Mouse (Mus musculus): ENCODE measurements at regions not wholly inside any gene's neighbourhood (a gene's known extent, or its start where the extent isn't known, plus 50 kb on each side); places are given as distances from the start of the nearest gene placed in this dataset.

DNA sequence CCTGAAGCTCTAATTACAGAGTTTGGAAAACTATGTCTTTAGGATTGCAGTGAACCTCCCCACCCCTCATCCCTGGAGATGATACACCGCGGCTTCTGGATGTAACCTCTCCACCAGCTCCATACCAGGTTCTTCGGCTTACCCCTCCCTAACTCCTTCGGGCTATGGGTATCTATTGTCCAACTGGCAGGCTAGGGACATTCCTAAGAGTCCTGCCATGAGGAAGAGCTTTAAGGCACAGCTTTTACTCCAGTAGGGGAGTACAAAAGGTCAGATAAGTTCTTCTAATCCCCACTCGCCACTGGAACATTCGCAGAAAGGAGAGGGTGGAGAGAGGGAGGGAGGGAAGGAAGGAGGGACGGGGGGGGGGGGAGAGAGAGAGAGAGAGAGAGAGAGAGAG, 188.5 kb upstream of the Bcl6 start:
- H3K27me3 ChIP-seq (replicated peaks; ENCODE audit: control insufficient read depth, insufficient read depth, low read length), result no peaks in the 10 kb centered on the region
- H3K27ac ChIP-seq (ENCODE audit: low read depth, low read length), result no peak overlapping the region
- 75% methylated on average over 7 of the region's 7 CpGs for WGBS
- H3K4me2 ChIP-seq (replicated peaks; ENCODE audit: low read depth), result no peak overlapping the region
- no peaks in the 10 kb centered on the region for H3K9me3 ChIP-seq (ENCODE audit: control insufficient read depth)
- no peak for TF ChIP-seq CTCF (IDR thresholded peaks at IDR 0.05; ENCODE audit: low read depth)
- no peaks in the 10 kb centered on the region for H3K4me1 ChIP-seq (replicated peaks; ENCODE audit: control insufficient read depth, insufficient read depth, low read length)
- H3K4me3 ChIP-seq (ENCODE audit: low read depth, low read length), result no peak overlapping the region
- no peak overlapping the region for H3K9ac ChIP-seq (ENCODE audit: low read depth, low read length)
- ATAC-seq, result no peak
- no peaks in the 10 kb centered on the region for H3K36me3 ChIP-seq (ENCODE audit: control insufficient read depth, insufficient read depth)

- no peak overlapping the region for H3K9ac ChIP-seq (ENCODE audit: low read depth, low read length)
- H3K9me3 ChIP-seq (ENCODE audit: control insufficient read depth), result no peaks in the 10 kb centered on the region
- H3K36me3 ChIP-seq (ENCODE audit: control insufficient read depth, insufficient read depth), result no peaks in the 10 kb centered on the region
- H3K27ac ChIP-seq (ENCODE audit: low read depth, low read length), result no peak overlapping the region
- ATAC-seq, result no peak
- H3K4me1 ChIP-seq (replicated peaks; ENCODE audit: control insufficient read depth, insufficient read depth, low read length), result no peaks in the 10 kb centered on the region
- 45% methylated on average over 2 of the region's 2 CpGs for WGBS
- H3K4me3 ChIP-seq (ENCODE audit: low read depth, low read length), result no peak overlapping the region
- H3K4me2 ChIP-seq (replicated peaks; ENCODE audit: low read depth), result no peak overlapping the region
- H3K27me3 ChIP-seq (replicated peaks; ENCODE audit: control insufficient read depth, insufficient read depth, low read length), result no peaks in the 10 kb centered on the region
- TF ChIP-seq CTCF (IDR thresholded peaks at IDR 0.05; ENCODE audit: low read depth), result no peak
Observed at GRCm38 (mm10) chr16:24176057-24176456, 187.4 kb upstream of the Bcl6 start.

DNA sequence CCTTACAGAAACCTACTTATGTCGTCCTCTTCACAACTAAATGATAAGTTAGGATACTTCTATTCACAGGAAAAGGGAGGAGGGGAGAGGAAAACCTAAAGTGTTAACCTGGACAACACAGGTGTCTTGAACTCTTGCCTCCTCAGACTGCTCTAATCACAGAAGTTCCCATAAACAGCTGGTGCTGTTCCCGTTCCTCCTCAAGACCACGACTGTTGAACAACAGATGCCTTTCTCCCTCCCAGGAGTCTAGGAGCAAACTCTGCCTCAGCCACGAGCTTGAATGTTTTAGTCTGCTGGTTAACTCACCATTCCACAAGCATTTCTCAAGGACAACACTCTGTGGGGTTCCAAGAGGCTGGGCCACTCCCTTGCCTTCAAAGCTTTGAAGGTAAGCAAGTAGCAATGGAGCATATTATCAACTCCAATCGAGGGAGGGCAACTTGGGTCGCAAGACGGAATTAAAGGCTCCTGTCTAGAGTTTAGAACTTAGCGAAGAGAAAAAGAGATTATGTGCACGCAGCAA, 186.6 kb upstream of the Bcl6 start:
- no peak overlapping the region for H3K27ac ChIP-seq (ENCODE audit: low read depth, low read length)
- ATAC-seq, result no peak
- H3K9ac ChIP-seq (ENCODE audit: low read depth, low read length), result no peak overlapping the region
- H3K36me3 ChIP-seq (ENCODE audit: control insufficient read depth, insufficient read depth), result no peaks in the 10 kb centered on the region
- H3K27me3 ChIP-seq (replicated peaks; ENCODE audit: control insufficient read depth, insufficient read depth, low read length), result no peaks in the 10 kb centered on the region
- TF ChIP-seq CTCF (IDR thresholded peaks at IDR 0.05; ENCODE audit: low read depth), result no peak
- H3K4me2 ChIP-seq (replicated peaks; ENCODE audit: low read depth), result no peak overlapping the region
- H3K4me1 ChIP-seq (replicated peaks; ENCODE audit: control insufficient read depth, insufficient read depth, low read length), result no peaks in the 10 kb centered on the region
- H3K4me3 ChIP-seq (ENCODE audit: low read depth, low read length), result no peak overlapping the region
- WGBS, result 64% methylated on average over 9 of the region's 9 CpGs
- no peaks in the 10 kb centered on the region for H3K9me3 ChIP-seq (ENCODE audit: control insufficient read depth)

DNA sequence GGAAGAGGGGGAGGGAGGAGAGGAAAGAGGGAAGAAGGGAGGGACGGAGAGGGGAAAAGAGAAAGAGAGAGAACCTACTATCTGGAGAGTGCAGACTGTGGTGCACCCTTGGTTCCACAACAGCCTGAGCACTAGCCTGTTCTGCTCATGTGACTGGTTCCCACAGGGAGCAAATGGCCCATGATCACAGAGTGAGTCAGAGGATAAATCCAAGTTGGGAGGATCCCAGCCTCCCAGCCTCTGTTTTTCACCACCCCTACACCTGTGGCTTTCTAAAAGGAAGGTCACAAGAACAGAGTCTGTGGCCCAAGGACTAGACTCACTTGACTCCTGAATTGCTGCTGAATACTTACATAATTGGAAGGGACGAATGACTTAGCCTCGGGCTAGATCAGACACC, 185.9 kb upstream of the Bcl6 start:
- no peaks in the 10 kb centered on the region for H3K4me1 ChIP-seq (replicated peaks; ENCODE audit: control insufficient read depth, insufficient read depth, low read length)
- no peak overlapping the region for H3K4me2 ChIP-seq (replicated peaks; ENCODE audit: low read depth)
- TF ChIP-seq CTCF (IDR thresholded peaks at IDR 0.05; ENCODE audit: low read depth), result no peak
- WGBS, result 75% methylated on average over 3 of the region's 3 CpGs
- H3K9me3 ChIP-seq (ENCODE audit: control insufficient read depth), result no peaks in the 10 kb centered on the region
- no peak overlapping the region for H3K9ac ChIP-seq (ENCODE audit: low read depth, low read length)
- no peaks in the 10 kb centered on the region for H3K27me3 ChIP-seq (replicated peaks; ENCODE audit: control insufficient read depth, insufficient read depth, low read length)
- ATAC-seq, result no peak
- no peak overlapping the region for H3K4me3 ChIP-seq (ENCODE audit: low read depth, low read length)
- H3K27ac ChIP-seq (ENCODE audit: low read depth, low read length), result no peak overlapping the region
- no peaks in the 10 kb centered on the region for H3K36me3 ChIP-seq (ENCODE audit: control insufficient read depth, insufficient read depth)

GRCm38 (mm10) chr16:24173783-24174518, 185.3 kb upstream of the Bcl6 start:
- no peaks in the 10 kb centered on the region for H3K9me3 ChIP-seq (ENCODE audit: control insufficient read depth)
- no peak overlapping the region for H3K4me3 ChIP-seq (ENCODE audit: low read depth, low read length)
- H3K27ac ChIP-seq (ENCODE audit: low read depth, low read length), result no peak overlapping the region
- no peaks in the 10 kb centered on the region for H3K27me3 ChIP-seq (replicated peaks; ENCODE audit: control insufficient read depth, insufficient read depth, low read length)
- no peaks in the 10 kb centered on the region for H3K4me1 ChIP-seq (replicated peaks; ENCODE audit: control insufficient read depth, insufficient read depth, low read length)
- no peak overlapping the region for H3K9ac ChIP-seq (ENCODE audit: low read depth, low read length)
- no peak for TF ChIP-seq CTCF (IDR thresholded peaks at IDR 0.05; ENCODE audit: low read depth)
- no peak overlapping the region for H3K4me2 ChIP-seq (replicated peaks; ENCODE audit: low read depth)
- no peaks in the 10 kb centered on the region for H3K36me3 ChIP-seq (ENCODE audit: control insufficient read depth, insufficient read depth)
- 88% methylated on average over 5 of the region's 5 CpGs for WGBS
- ATAC-seq, result no peak

DNA sequence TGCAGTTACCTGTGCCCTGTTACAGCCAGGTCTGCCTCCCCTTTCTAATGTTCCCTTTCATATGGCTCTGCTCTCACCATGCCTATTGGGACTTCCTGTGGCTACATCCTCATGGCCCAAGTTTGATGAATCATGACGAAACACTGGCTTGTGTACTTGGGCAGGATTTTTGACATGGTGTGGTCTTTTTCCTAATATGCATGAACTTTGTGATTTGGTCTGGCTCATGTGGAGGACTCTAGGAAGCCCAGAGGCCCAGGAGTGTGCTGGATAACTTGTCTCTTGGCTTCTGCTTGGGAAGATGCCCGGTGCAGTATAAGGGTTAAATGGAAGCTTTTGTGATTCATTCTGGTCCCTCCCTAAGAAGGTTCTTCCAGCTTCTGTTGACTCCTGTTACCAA, 184.0 kb upstream of the Bcl6 start:
- WGBS, result 86% methylated on average over 2 of the region's 2 CpGs
- ATAC-seq, result no peak
- Histone ChIP-seq H3K27ac (ENCODE audit: low read depth, low read length) (no peak overlapping the region), H3K27me3 (replicated peaks; ENCODE audit: control insufficient read depth, insufficient read depth, low read length) (no peaks in the 10 kb centered on the region), H3K4me3 (ENCODE audit: low read depth, low read length) (no peak overlapping the region), H3K9me3 (ENCODE audit: control insufficient read depth) (no peaks in the 10 kb centered on the region), H3K4me2 (replicated peaks; ENCODE audit: low read depth) (no peak overlapping the region), H3K36me3 (ENCODE audit: control insufficient read depth, insufficient read depth) (no peaks in the 10 kb centered on the region), H3K9ac (ENCODE audit: low read depth, low read length) (no peak overlapping the region), H3K4me1 (replicated peaks; ENCODE audit: control insufficient read depth, insufficient read depth, low read length) (no peaks in the 10 kb centered on the region)
- no peak for TF ChIP-seq CTCF (IDR thresholded peaks at IDR 0.05; ENCODE audit: low read depth)

Data from intestine, postnatal 0 days (tissue).